Mouse (Mus musculus) right cerebral cortex, postnatal 10 days (tissue): ENCODE measurements around the gene Slamf7.
"Not testable (repeated sequence)": the region's sequence is repeated elsewhere in the genome, so short reads cannot be mapped to it uniquely, and the experiment has no call there.

Experiments
- DNase-seq, 2 experiments: peaks; one replicate each; pipeline ENCODE4 v3.0.0; 2021; ENCODE audit warnings: low spot score in 2 of 2

Slamf7 gene

GRCm38 (mm10) chr1:171652734-171653133 lies at the start of gene Slamf7:
Slamf7 (minus strand) TSS chr1:171653035.
- no peak for DNase-seq

GRCm38 (mm10) chr1:171698983-171699382 lies 46.1 kb upstream of the Slamf7 start:
- DNase-seq: peak in 1 of 2 experiments; percentile 33

- DNase-seq: no peak
Measured at GRCm38 (mm10) chr1:171693918-171694317, 41.1 kb upstream of the Slamf7 start.

- no peak for DNase-seq
Measured at GRCm38 (mm10) chr1:171687320-171687719, 34.5 kb upstream of the Slamf7 start.

GRCm38 (mm10) chr1:171684923-171685322 lies 32.1 kb upstream of the Slamf7 start:
- DNase-seq: no peak

- no peak for DNase-seq
Measured at GRCm38 (mm10) chr1:171681531-171682299, 28.9 kb upstream of the Slamf7 start, which contains the start of gene Cd48. Cd48 (plus strand) TSS chr1:171682009.

- DNase-seq: no peak
Measured at GRCm38 (mm10) chr1:171681009-171681408, 28.2 kb upstream of the Slamf7 start.

- no peak for DNase-seq
Measured at GRCm38 (mm10) chr1:171677721-171678120, 24.9 kb upstream of the Slamf7 start.

- DNase-seq: no peak
Measured at GRCm38 (mm10) chr1:171674467-171674866, 21.6 kb upstream of the Slamf7 start.

- DNase-seq: peak; percentile 66 to 81
Measured at GRCm38 (mm10) chr1:171672854-171673475, 20.1 kb upstream of the Slamf7 start.

GRCm38 (mm10) chr1:171672451-171672850 lies 19.6 kb upstream of the Slamf7 start:
- DNase-seq: not testable (repeated sequence)

- no peak for DNase-seq
Measured at GRCm38 (mm10) chr1:171667160-171667559, 14.3 kb upstream of the Slamf7 start.

- DNase-seq: peak in 1 of 2 experiments; percentile 33
Measured at GRCm38 (mm10) chr1:171666350-171666749, 13.5 kb upstream of the Slamf7 start.

- no peak for DNase-seq
Measured at GRCm38 (mm10) chr1:171663757-171664156, 10.9 kb upstream of the Slamf7 start.

GRCm38 (mm10) chr1:171661482-171661881 lies 8.6 kb upstream of the Slamf7 start:
- DNase-seq: no peak

GRCm38 (mm10) chr1:171660423-171660822 lies 7.6 kb upstream of the Slamf7 start:
- no peak for DNase-seq

GRCm38 (mm10) chr1:171658561-171658991 lies 5.7 kb upstream of the Slamf7 start:
- DNase-seq: peak; percentile 50 to 57

GRCm38 (mm10) chr1:171648840-171649239 lies 4.0 kb downstream of the Slamf7 start:
- DNase-seq: no peak

GRCm38 (mm10) chr1:171647716-171648115 lies 5.1 kb downstream of the Slamf7 start:
- no peak for DNase-seq

GRCm38 (mm10) chr1:171646429-171646940 lies 6.3 kb downstream of the Slamf7 start:
- no peak for DNase-seq

- DNase-seq: no peak
Measured at GRCm38 (mm10) chr1:171643612-171644011, 9.2 kb downstream of the Slamf7 start.

- DNase-seq: no peak
Measured at GRCm38 (mm10) chr1:171640796-171641195, 12.0 kb downstream of the Slamf7 start.

- DNase-seq: peak in 1 of 2 experiments; percentile 31
Measured at GRCm38 (mm10) chr1:171638686-171639085, 14.1 kb downstream of the Slamf7 start.
